21 mouse cellular contexts compared by ENCODE assay signal in genomic region chr14:106050231-106050630, GRCm38 (mm10). TPM values are rescaled to one million over a fixed set of nuclear protein-coding genes. Genes with fewer than 3 reads are reported as not detected.
DNase-seq lines count a peak whose midpoint lies in the region; ATAC-seq and TF ChIP-seq lines count a peak whose summit lies in the region.
"Had no signal": no experiment of that assay in that cellular context is flagged by ENCODE, and none has a peak within 500 bp of the region (broad histone marks: within the 10 kb centered on the region; RNA-seq: fewer than 3 reads in every experiment).

No protein-coding gene starts in this region.

- TF ChIP-seq CTCF in midbrain, postnatal 0 days (IDR thresholded peaks at IDR 0.05), result no peak

- peak; percentile 66 for ATAC-seq in forebrain, embryonic 15.5 days (replicated peaks)
- no peak for ATAC-seq in forebrain, embryonic 11.5 days (replicated peaks; ENCODE audit: low FRiP score)
- ATAC-seq in midbrain, postnatal 0 days (ENCODE audit: low FRiP score), result no peak
- no peak for ATAC-seq in midbrain, embryonic 15.5 days (replicated peaks)
- no peak for ATAC-seq in liver, embryonic 11.5 days (replicated peaks; ENCODE audit: low FRiP score)
- ATAC-seq: intestine, embryonic 16.5 days; midbrain, embryonic 16.5 days had no signal

- WGBS in forebrain, embryonic 15.5 days, result 72% methylated on average over 1 of the region's 1 CpGs
- WGBS in forebrain, embryonic 11.5 days, result 90% methylated on average over 1 of the region's 1 CpGs
- 96% methylated on average over 1 of the region's 1 CpGs for WGBS in midbrain, postnatal 0 days
- 93% methylated on average over 1 of the region's 1 CpGs for WGBS in midbrain, embryonic 15.5 days
- WGBS in liver, embryonic 11.5 days, result 79% methylated on average over 1 of the region's 1 CpGs
- WGBS in midbrain, embryonic 10.5 days, result 94% methylated on average over 1 of the region's 1 CpGs

- no peak overlapping the region for H3K9ac ChIP-seq in forebrain, embryonic 15.5 days (replicated peaks)
- H3K9ac ChIP-seq in forebrain, embryonic 11.5 days (ENCODE audit: low read length), result no peak overlapping the region
- no peak overlapping the region for H3K9ac ChIP-seq in midbrain, postnatal 0 days (replicated peaks; ENCODE audit: low read length, poor library complexity, severe bottlenecking)
- H3K9ac ChIP-seq in midbrain, embryonic 15.5 days, result no peak overlapping the region
- H3K9ac ChIP-seq in liver, embryonic 11.5 days (ENCODE audit: low read depth, low read length), result no peak overlapping the region
- H3K9ac ChIP-seq: hindbrain, embryonic 13.5 days; limb, embryonic 15.5 days; neural tube, embryonic 12.5 days had no signal

- no peak overlapping the region for H3K4me3 ChIP-seq in forebrain, embryonic 15.5 days
- H3K4me3 ChIP-seq in forebrain, embryonic 11.5 days (ENCODE audit: low read depth, low read length), result no peak overlapping the region
- H3K4me3 ChIP-seq in midbrain, postnatal 0 days (ENCODE audit: low read depth, low read length), result no peak overlapping the region
- H3K4me3 ChIP-seq in midbrain, embryonic 15.5 days, result no peak overlapping the region
- no peak overlapping the region for H3K4me3 ChIP-seq in liver, embryonic 11.5 days (ENCODE audit: low read depth, low read length)
- no peak overlapping the region for H3K4me3 ChIP-seq in midbrain, embryonic 10.5 days
- H3K4me3 ChIP-seq: hindbrain, embryonic 13.5 days; limb, embryonic 15.5 days; neural tube, embryonic 12.5 days had no signal

- no peak for DNase-seq in forebrain, embryonic 11.5 days (ENCODE audit: low spot score)
- peak; percentile 31 for DNase-seq in midbrain, postnatal 0 days (ENCODE audit: low spot score)
- DNase-seq in cerebellum, adult 9-11 months, result peak; percentile 36
- DNase-seq in gonadal fat pad, adult 2 months (ENCODE audit: low read depth), result peak; percentile 31
- DNase-seq in liver, embryonic 11.5 days (ENCODE audit: low spot score), result no peak
- DNase-seq in midbrain, embryonic 10.5 days (ENCODE audit: low spot score), result no peak
- DNase-seq: B cell, adult 2 months; heart, adult 18-20 months; kidney, postnatal 4 days; lung, adult 18-20 months; right cerebral cortex, postnatal 4 days; thymus, adult 18-20 months had no signal

- no peaks in the 10 kb centered on the region for H3K27me3 ChIP-seq in forebrain, embryonic 15.5 days
- no peaks in the 10 kb centered on the region for H3K27me3 ChIP-seq in forebrain, embryonic 11.5 days (ENCODE audit: control insufficient read depth, insufficient read depth, low read length)
- H3K27me3 ChIP-seq in midbrain, postnatal 0 days (ENCODE audit: insufficient read depth, low read length), result no peaks in the 10 kb centered on the region
- H3K27me3 ChIP-seq in midbrain, embryonic 15.5 days (replicated peaks), result no peaks in the 10 kb centered on the region
- no peaks in the 10 kb centered on the region for H3K27me3 ChIP-seq in liver, embryonic 11.5 days (replicated peaks; ENCODE audit: control insufficient read depth, insufficient read depth, low read length)
- no peaks in the 10 kb centered on the region for H3K27me3 ChIP-seq in midbrain, embryonic 10.5 days (ENCODE audit: low read depth, poor library complexity, severe bottlenecking)
- H3K27me3 ChIP-seq: hindbrain, embryonic 13.5 days; limb, embryonic 15.5 days; neural tube, embryonic 12.5 days had no signal

- H3K36me3 ChIP-seq in forebrain, embryonic 15.5 days, result no peaks in the 10 kb centered on the region
- no peaks in the 10 kb centered on the region for H3K36me3 ChIP-seq in forebrain, embryonic 11.5 days (ENCODE audit: control insufficient read depth, insufficient read depth, low read length)
- no peaks in the 10 kb centered on the region for H3K36me3 ChIP-seq in midbrain, postnatal 0 days (ENCODE audit: insufficient read depth, low read length)
- no peaks in the 10 kb centered on the region for H3K36me3 ChIP-seq in midbrain, embryonic 15.5 days (replicated peaks)
- no peaks in the 10 kb centered on the region for H3K36me3 ChIP-seq in liver, embryonic 11.5 days (ENCODE audit: control insufficient read depth, insufficient read depth, low read length)
- H3K36me3 ChIP-seq in midbrain, embryonic 10.5 days, result no peaks in the 10 kb centered on the region
- H3K36me3 ChIP-seq: hindbrain, embryonic 13.5 days; limb, embryonic 15.5 days; neural tube, embryonic 12.5 days had no signal

- no peaks in the 10 kb centered on the region for H3K4me1 ChIP-seq in forebrain, embryonic 15.5 days
- H3K4me1 ChIP-seq in forebrain, embryonic 11.5 days (replicated peaks; ENCODE audit: control insufficient read depth, insufficient read depth, low read length), result no peaks in the 10 kb centered on the region
- H3K4me1 ChIP-seq in midbrain, postnatal 0 days (ENCODE audit: insufficient read depth, low read length), result no peaks in the 10 kb centered on the region
- H3K4me1 ChIP-seq in midbrain, embryonic 15.5 days, result no peaks in the 10 kb centered on the region
- no peaks in the 10 kb centered on the region for H3K4me1 ChIP-seq in liver, embryonic 11.5 days (replicated peaks; ENCODE audit: control insufficient read depth, insufficient read depth, low read length)
- H3K4me1 ChIP-seq in midbrain, embryonic 10.5 days, result no peaks in the 10 kb centered on the region
- H3K4me1 ChIP-seq: hindbrain, embryonic 13.5 days; limb, embryonic 15.5 days; neural tube, embryonic 12.5 days had no signal

- H3K27ac ChIP-seq in forebrain, embryonic 15.5 days (replicated peaks), result no peak overlapping the region
- H3K27ac ChIP-seq in forebrain, embryonic 11.5 days (ENCODE audit: low read depth, low read length), result no peak overlapping the region
- H3K27ac ChIP-seq in midbrain, postnatal 0 days (ENCODE audit: low read depth, low read length), result no peak overlapping the region
- H3K27ac ChIP-seq in midbrain, embryonic 15.5 days, result no peak overlapping the region
- no peak overlapping the region for H3K27ac ChIP-seq in liver, embryonic 11.5 days (ENCODE audit: low read depth, low read length)
- H3K27ac ChIP-seq in midbrain, embryonic 10.5 days (replicated peaks), result no peak overlapping the region
- H3K27ac ChIP-seq: hindbrain, embryonic 13.5 days; limb, embryonic 15.5 days; neural tube, embryonic 12.5 days had no signal

- H3K9me3 ChIP-seq in forebrain, embryonic 15.5 days, result no peaks in the 10 kb centered on the region
- no peaks in the 10 kb centered on the region for H3K9me3 ChIP-seq in forebrain, embryonic 11.5 days (ENCODE audit: control insufficient read depth, low read length)
- H3K9me3 ChIP-seq in midbrain, postnatal 0 days (ENCODE audit: low read length), result no peaks in the 10 kb centered on the region
- H3K9me3 ChIP-seq in midbrain, embryonic 15.5 days, result no peaks in the 10 kb centered on the region
- no peaks in the 10 kb centered on the region for H3K9me3 ChIP-seq in liver, embryonic 11.5 days (ENCODE audit: control insufficient read depth, low read length)
- no peaks in the 10 kb centered on the region for H3K9me3 ChIP-seq in midbrain, embryonic 10.5 days (replicated peaks)
- H3K9me3 ChIP-seq: hindbrain, embryonic 13.5 days; limb, embryonic 15.5 days; neural tube, embryonic 12.5 days had no signal

- H3K4me2 ChIP-seq in forebrain, embryonic 15.5 days (replicated peaks), result no peak overlapping the region
- no peak overlapping the region for H3K4me2 ChIP-seq in forebrain, embryonic 11.5 days (ENCODE audit: low read depth, low read length, severe bottlenecking)
- no peak overlapping the region for H3K4me2 ChIP-seq in midbrain, postnatal 0 days (ENCODE audit: low read depth, low read length, poor library complexity, severe bottlenecking)
- no peak overlapping the region for H3K4me2 ChIP-seq in midbrain, embryonic 15.5 days
- H3K4me2 ChIP-seq in liver, embryonic 11.5 days, result no peak overlapping the region
- H3K4me2 ChIP-seq: hindbrain, embryonic 13.5 days; limb, embryonic 15.5 days; neural tube, embryonic 12.5 days had no signal

RNA-seq across cellular contexts. Expression of gene Trim52, which starts 55.8 kb away (rescaled TPM):
- polyA plus RNA-seq in forebrain, embryonic 15.5 days (2015; fragmentation: Nextera tagmentation; extraction: Ambion mirVana), result not detected in 2 replicates
- polyA plus RNA-seq in forebrain, embryonic 11.5 days (2014; fragmentation: Nextera tagmentation; extraction: Ambion mirVana), result not detected in 2 replicates
- not detected in 2 replicates for total RNA-seq in midbrain, postnatal 0 days (2014; rRNA removed)
- not detected in 2 replicates for polyA plus RNA-seq in midbrain, postnatal 0 days (2015; fragmentation: Nextera tagmentation; extraction: Ambion mirVana)
- not detected in 2 replicates for polyA plus RNA-seq in midbrain, embryonic 15.5 days (2015; fragmentation: Nextera tagmentation; extraction: Ambion mirVana)
- 0.16 TPM in 1 of 2 replicates, not detected in the other for polyA plus RNA-seq in gonadal fat pad, adult 2 months (2012; rRNA removed)
- not detected in 2 replicates for polyA plus RNA-seq in liver, embryonic 11.5 days (2014; fragmentation: Nextera tagmentation; extraction: Ambion mirVana)
- polyA plus RNA-seq in midbrain, embryonic 10.5 days (2016; fragmentation: Nextera tagmentation; extraction: Ambion mirVana), result not detected in 2 replicates
- total RNA-seq: gastrocnemius, adult 18-20 months; heart, adult 18-20 months; megakaryocyte progenitor cell, adult 5-6 weeks had no signal
- polyA plus RNA-seq: hindbrain, embryonic 13.5 days; intestine, embryonic 16.5 days; limb, embryonic 15.5 days; midbrain, embryonic 16.5 days; neural tube, embryonic 12.5 days had no signal

Comparison
In these comparisons a context has a peak if more than half of its experiments do, and no peak if none do; other contexts are left out.
1. DNase-seq: peak in midbrain, postnatal 0 days (single experiment), cerebellum, adult 9-11 months (single experiment) and gonadal fat pad, adult 2 months (single experiment); none in forebrain, embryonic 11.5 days (single experiment), liver, embryonic 11.5 days (single experiment) and midbrain, embryonic 10.5 days (single experiment).